Mouse (Mus musculus) brain, embryonic 14.5 days (tissue): ENCODE measurements around the gene 2900092C05Rik.

Experiments used
- CTCF ChIP-seq: fragments of 200-500 bp; IDR thresholded peaks from 2 replicates; pipeline ENCODE4 v1.5.1; 2012; ENCODE audit warnings: inconsistent platforms, mild to moderate bottlenecking, moderate library complexity, borderline replicate concordance; ENCODE audit not compliant: insufficient read depth, insufficient read length; ENCODE audit errors: extremely low read depth
- POLR2A ChIP-seq: fragments of 200-500 bp; IDR thresholded peaks from 2 replicates; pipeline ENCODE4 v1.6.1; 2012; ENCODE audit warnings: mild to moderate bottlenecking, inconsistent platforms, borderline replicate concordance; ENCODE audit not compliant: poor library complexity, insufficient read depth, insufficient read length, severe bottlenecking; ENCODE audit errors: extremely low read depth

- TF ChIP-seq CTCF (no peak), POLR2A (no peak)
Measured at GRCm38 (mm10) chr7:12483771-12484170, 28.5 kb upstream of the 2900092C05Rik start.
